Mouse (Mus musculus) midbrain, embryonic 15.5 days (tissue): ENCODE data around the gene Smyd1. TPM values are rescaled to one million over a fixed set of nuclear protein-coding genes. Genes with fewer than 3 reads are reported as not detected.

Experiments
- ATAC-seq: fragments of 200-750 bp; cut with Nextera tagmentation; replicated peaks from 2 replicates; pipeline ENCODE4 v1.8.0; 2017; ENCODE audit warnings: moderate TSS enrichment
- H3K27ac ChIP-seq: fragments of 300-500 bp; sonication (generic); 2 replicates; pipeline ENCODE4 v1.5.1; 2015; ENCODE audit warnings: mild to moderate bottlenecking, inconsistent platforms
- H3K27me3 ChIP-seq: fragments of 300-500 bp; sonication (generic); replicated peaks from 2 replicates; pipeline ENCODE4 v1.6.1; 2015; ENCODE audit warnings: inconsistent platforms
- H3K36me3 ChIP-seq: fragments of 300-500 bp; sonication (generic); replicated peaks from 2 replicates; pipeline ENCODE4 v1.6.1; 2015; ENCODE audit warnings: inconsistent platforms
- H3K4me1 ChIP-seq: fragments of 300-500 bp; sonication (generic); 2 replicates; pipeline ENCODE4 v1.6.1; 2015; ENCODE audit warnings: inconsistent platforms
- H3K4me2 ChIP-seq: fragments of 300-500 bp; sonication (generic); 2 replicates; pipeline ENCODE4 v1.6.1; 2015; ENCODE audit warnings: inconsistent platforms, mild to moderate bottlenecking, moderate library complexity
- H3K4me3 ChIP-seq: fragments of 300-500 bp; sonication (generic); 2 replicates; pipeline ENCODE4 v1.5.1; 2015; ENCODE audit warnings: mild to moderate bottlenecking, inconsistent platforms
- H3K9ac ChIP-seq: fragments of 300-500 bp; sonication (generic); 2 replicates; pipeline ENCODE4 v1.6.1; 2015; ENCODE audit warnings: mild to moderate bottlenecking, inconsistent platforms
- H3K9me3 ChIP-seq: fragments of 300-500 bp; sonication (generic); 2 replicates; pipeline ENCODE4 v1.6.1; 2016; ENCODE audit warnings: inconsistent platforms
- WGBS: fragments of 180-500 bp; shearing (Covaris S2); methylation state at CpG from one replicate; pipeline ENCODE4 v1.1.7; 2015; ENCODE audit warnings: mixed read lengths; 5-methylcytosine and 5-hydroxymethylcytosine counted together
- polyA plus RNA-seq: library from polyadenylated mRNA; unstranded; fragments of >200 nt; fragmentation: Nextera tagmentation; extraction: Ambion mirVana; gene quantifications from 2 replicates; pipeline ENCODE4 v1.2.1, GENCODE M21; 2015

The Smyd1 gene
- 0.15 and 0.74 TPM in 2 replicates for polyA plus RNA-seq

DNA sequence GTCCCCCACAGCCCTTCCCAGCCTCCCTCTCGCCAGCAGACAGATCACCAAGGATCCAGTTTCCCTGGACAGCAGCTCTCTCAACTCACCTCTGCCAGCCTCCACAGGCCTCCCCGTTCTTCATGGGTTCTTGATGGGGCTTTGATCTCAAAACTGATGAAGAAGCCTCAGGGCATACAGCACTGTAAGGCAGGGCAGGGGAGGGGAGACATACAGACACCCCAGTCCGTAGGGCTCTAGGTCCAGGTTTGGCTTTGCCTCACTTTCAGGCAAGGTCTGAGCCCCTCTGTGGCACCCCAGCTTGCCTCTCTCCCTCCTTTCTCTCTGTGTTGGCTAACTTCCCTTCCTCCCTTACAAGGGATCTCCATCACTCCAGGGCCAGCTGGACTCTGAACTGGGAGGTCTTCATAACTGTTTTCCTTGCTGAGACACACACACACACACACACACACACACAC, at the start of gene Smyd1:
Smyd1 (minus strand) TSS at position 408 of the 458 bp plus-strand sequence.
- Histone ChIP-seq H3K4me2 (no peak within 1 kb of the TSS), H3K4me1 (no peaks in the 10 kb centered on the region), H3K36me3 (no peaks in the 10 kb centered on the region), H3K27ac (no peak within 1 kb of the TSS), H3K9ac (no peak within 1 kb of the TSS), H3K27me3 (no peaks in the 10 kb centered on the region), H3K4me3 (no peak within 1 kb of the TSS), H3K9me3 (no peaks in the 10 kb centered on the region; the same call in 1 of the 2 replicates)
- ATAC-seq: no peak
- 77% methylated on average over 3 of the region's 3 CpGs for WGBS

DNA sequence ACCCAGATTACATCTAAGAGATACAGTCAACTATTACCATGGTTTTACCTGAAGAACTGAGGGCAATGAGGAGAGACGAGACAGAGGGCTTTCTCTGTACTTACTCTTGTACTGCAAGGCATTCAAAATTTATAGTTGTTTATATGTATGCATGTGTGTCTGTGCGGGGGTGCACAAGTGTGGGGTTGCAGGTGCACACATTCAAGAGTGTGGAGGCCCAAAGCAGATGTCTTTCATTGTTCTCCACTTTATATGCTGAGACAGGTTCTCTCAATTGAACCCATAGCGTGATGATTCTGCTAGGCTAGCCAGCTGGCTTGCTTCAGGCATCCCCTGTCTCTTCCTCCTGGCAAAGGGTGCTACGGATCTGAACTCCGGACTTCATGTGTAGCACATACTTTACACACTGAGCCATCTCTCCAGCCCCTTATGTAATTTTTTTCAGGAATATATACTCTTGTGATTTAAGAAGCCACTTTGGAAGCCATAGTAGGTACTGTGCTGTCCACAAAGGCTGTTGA, 49.1 kb upstream of the Smyd1 start:
- Histone ChIP-seq H3K27ac (no peak overlapping the region), H3K36me3 (no peaks in the 10 kb centered on the region), H3K27me3 (no peaks in the 10 kb centered on the region), H3K4me3 (no peak overlapping the region), H3K4me1 (no peaks in the 10 kb centered on the region), H3K4me2 (no peak overlapping the region), H3K9ac (no peak overlapping the region), H3K9me3 (no peaks in the 10 kb centered on the region)
- ATAC-seq: no peak
- 95% methylated on average over 5 of the region's 5 CpGs for WGBS

DNA sequence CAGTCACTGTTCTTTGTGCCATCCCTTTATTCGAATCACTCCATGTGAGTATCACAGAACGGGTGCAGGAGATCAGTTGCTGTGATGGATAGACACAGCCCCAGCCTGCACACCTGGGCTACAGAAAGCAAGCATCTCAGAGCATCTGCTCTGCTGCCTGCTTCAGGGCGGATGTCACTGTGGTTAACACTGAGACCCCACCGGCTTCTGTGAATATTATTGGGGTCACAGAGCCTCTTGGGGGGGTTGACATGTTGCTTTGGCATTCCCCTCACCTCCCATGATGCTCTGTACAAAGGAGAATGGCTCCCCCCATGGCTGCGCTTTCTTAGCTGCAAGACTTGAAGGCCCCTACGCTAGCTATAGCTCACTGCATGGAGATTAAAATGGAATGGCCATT, 47.4 kb upstream of the Smyd1 start:
- H3K4me2 ChIP-seq: no peak overlapping the region
- no peaks in the 10 kb centered on the region for H3K27me3 ChIP-seq
- no peak for ATAC-seq
- no peaks in the 10 kb centered on the region for H3K36me3 ChIP-seq
- 93% methylated on average over 6 of the region's 6 CpGs for WGBS
- H3K9ac ChIP-seq: no peak overlapping the region
- no peak overlapping the region for H3K4me3 ChIP-seq
- no peak overlapping the region for H3K27ac ChIP-seq
- H3K4me1 ChIP-seq: no peaks in the 10 kb centered on the region
- H3K9me3 ChIP-seq: no peaks in the 10 kb centered on the region

DNA sequence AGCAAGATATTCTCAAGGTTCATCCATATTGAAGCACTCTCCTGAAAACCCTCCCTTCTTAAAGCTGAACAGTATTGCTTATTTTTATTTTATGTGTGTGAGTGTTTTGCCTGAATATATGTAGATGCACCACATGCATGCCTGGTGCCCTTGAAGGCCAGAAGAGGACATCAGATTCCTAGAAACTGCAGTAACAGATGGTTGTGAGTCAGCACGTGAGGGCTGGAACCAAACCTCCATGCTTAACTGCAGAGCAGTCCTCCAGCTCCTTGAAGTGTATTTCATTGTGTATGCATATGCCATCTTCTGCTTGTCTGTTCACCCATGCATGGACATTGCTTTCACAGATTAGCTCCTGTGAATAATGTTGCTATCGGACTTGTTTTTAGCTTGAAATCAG, 42.0 kb upstream of the Smyd1 start:
- H3K9me3 ChIP-seq: no peaks in the 10 kb centered on the region
- no peak for ATAC-seq
- WGBS: 70% methylated on average over 2 of the region's 2 CpGs

DNA sequence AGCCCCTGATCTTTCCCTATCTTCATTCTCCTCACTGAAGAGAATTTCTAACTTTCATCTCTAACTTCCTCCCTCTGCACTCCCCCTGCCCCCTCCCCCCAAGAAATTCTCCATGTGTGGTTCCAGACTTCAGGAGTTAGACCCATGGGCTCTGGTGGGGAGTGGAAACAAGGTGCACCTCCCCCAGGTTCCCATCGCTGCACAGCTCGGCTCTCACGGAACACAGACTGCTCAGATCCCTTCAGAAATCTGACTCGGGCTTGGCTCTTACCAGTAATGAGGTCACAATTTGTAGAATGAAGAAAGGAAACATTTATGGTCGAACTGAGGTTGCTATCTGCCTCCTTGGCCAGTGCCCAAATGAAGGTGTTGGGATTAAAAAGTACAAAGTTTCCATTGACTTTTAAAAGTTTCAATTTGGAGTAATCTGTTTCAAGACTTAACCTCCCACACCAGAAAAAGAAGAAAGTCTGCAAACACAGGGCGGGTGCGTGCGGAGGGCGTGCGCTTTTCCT, 39.2 kb upstream of the Smyd1 start:
- WGBS: 89% methylated on average over 10 of the region's 10 CpGs
- Histone ChIP-seq H3K9me3 (no peaks in the 10 kb centered on the region), H3K4me3 (no peak overlapping the region), H3K9ac (no peak overlapping the region), H3K27ac (no peak overlapping the region), H3K27me3 (no peaks in the 10 kb centered on the region), H3K4me2 (no peak overlapping the region), H3K4me1 (no peaks in the 10 kb centered on the region), H3K36me3 (no peaks in the 10 kb centered on the region)
- no peak for ATAC-seq

More for the DNA sequence above, 42.0 kb upstream of the Smyd1 start:
- no peaks in the 10 kb centered on the region for H3K27me3 ChIP-seq
- H3K4me1 ChIP-seq: no peaks in the 10 kb centered on the region
- H3K36me3 ChIP-seq: no peaks in the 10 kb centered on the region
- H3K4me2 ChIP-seq: no peak overlapping the region
- H3K4me3 ChIP-seq: no peak overlapping the region
- no peak overlapping the region for H3K27ac ChIP-seq
- no peak overlapping the region for H3K9ac ChIP-seq

DNA sequence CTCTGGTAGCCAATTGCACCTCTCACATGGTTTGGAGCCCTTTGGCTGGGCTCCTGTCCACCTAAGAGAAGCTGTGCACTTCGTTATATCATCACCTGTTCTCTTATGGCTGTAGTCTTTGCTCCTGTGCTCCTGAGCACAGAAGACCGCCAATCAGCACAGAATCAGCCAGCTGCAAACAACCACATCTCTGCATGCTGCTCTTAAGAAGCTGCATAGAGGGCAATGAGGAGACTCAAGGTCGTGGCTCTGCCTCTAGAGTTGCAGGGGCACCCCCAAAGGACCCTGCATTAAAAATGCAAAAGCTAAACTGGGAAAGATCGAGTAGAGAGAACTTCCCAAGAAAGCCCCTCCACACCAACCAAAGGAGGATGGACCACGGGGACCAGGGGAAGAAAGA, 38.7 kb upstream of the Smyd1 start:
- no peaks in the 10 kb centered on the region for H3K9me3 ChIP-seq
- H3K27me3 ChIP-seq: no peaks in the 10 kb centered on the region
- no peak overlapping the region for H3K9ac ChIP-seq
- no peaks in the 10 kb centered on the region for H3K4me1 ChIP-seq
- ATAC-seq: no peak
- H3K27ac ChIP-seq: no peak overlapping the region
- no peak overlapping the region for H3K4me3 ChIP-seq
- 62% methylated on average over 5 of the region's 5 CpGs for WGBS
- H3K36me3 ChIP-seq: no peaks in the 10 kb centered on the region
- no peak overlapping the region for H3K4me2 ChIP-seq

DNA sequence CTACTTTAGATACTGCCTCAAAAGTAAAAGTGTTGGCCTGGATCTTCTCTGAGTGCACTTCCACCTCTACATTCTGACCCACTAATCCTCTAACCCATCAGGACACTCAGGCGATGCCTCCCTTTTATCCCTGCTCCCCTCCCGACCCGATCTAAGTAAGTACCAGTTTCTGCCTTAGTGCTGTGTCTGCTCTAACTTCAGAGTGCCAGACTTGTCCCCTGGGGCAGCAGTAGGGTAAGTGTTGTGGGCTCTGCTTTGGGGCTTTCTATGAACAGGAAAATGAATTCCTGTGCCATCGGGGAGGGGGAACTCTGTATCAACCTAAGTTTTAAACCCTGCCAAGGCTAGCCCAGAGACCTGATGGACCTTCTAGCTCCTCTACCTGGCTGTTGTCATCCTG, 38.2 kb upstream of the Smyd1 start:
- H3K27ac ChIP-seq: no peak overlapping the region
- no peaks in the 10 kb centered on the region for H3K4me1 ChIP-seq
- no peaks in the 10 kb centered on the region for H3K9me3 ChIP-seq
- H3K9ac ChIP-seq: no peak overlapping the region
- ATAC-seq: no peak
- no peaks in the 10 kb centered on the region for H3K36me3 ChIP-seq
- no peaks in the 10 kb centered on the region for H3K27me3 ChIP-seq
- WGBS: 84% methylated on average over 4 of the region's 4 CpGs
- H3K4me2 ChIP-seq: no peak overlapping the region
- H3K4me3 ChIP-seq: no peak overlapping the region

DNA sequence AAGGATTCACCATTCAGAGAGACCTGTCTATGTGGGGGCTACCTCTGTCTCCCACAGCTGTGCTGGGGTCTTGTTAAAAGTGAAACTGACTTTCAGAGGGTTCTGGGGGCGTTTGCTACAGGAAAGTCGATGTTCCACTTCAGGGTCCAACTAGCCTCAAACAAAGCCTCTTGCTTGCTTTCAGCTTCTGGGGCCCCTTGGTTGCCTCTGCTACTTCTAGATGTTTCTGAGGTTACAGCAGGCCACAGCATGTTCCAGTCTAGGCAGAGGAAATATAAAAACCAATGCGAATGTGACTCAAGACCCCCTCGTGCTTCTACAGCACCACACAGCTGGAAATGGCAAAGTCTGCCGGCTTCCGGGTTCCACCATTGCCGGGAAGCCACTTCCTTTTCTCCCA, 35.5 kb upstream of the Smyd1 start:
- ATAC-seq: no peak
- 93% methylated on average over 7 of the region's 7 CpGs for WGBS
- Histone ChIP-seq H3K4me1 (no peaks in the 10 kb centered on the region), H3K9me3 (no peaks in the 10 kb centered on the region), H3K4me2 (no peak overlapping the region), H3K9ac (no peak overlapping the region), H3K4me3 (no peak overlapping the region), H3K36me3 (no peaks in the 10 kb centered on the region), H3K27me3 (no peaks in the 10 kb centered on the region), H3K27ac (no peak overlapping the region)

DNA sequence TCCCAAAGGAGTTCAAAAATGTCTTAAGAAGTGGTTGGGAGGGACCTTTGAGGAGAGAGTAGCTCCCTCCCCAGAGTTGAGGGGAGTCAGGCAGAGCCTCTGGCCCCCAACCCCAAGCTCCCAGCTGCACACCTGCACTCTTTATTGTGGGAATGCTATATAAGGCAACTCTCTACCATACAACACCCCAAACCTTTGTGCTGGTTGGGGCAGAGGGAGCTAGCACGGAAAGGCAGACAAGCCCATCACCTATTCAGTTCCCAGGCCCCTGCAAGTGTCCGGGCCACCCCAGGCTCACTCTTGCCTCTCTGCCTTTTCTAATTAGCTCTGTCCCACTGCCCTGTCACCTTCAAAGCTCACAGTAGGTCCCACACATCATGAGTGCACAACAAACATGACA, 31.7 kb upstream of the Smyd1 start:
- H3K4me1 ChIP-seq: no peaks in the 10 kb centered on the region
- H3K9me3 ChIP-seq: no peaks in the 10 kb centered on the region
- no peak for ATAC-seq
- H3K9ac ChIP-seq: no peak overlapping the region
- H3K4me3 ChIP-seq: no peak overlapping the region
- 76% methylated on average over 2 of the region's 2 CpGs for WGBS
- no peaks in the 10 kb centered on the region for H3K27me3 ChIP-seq
- H3K36me3 ChIP-seq: no peaks in the 10 kb centered on the region
- no peak overlapping the region for H3K27ac ChIP-seq
- H3K4me2 ChIP-seq: no peak overlapping the region

DNA sequence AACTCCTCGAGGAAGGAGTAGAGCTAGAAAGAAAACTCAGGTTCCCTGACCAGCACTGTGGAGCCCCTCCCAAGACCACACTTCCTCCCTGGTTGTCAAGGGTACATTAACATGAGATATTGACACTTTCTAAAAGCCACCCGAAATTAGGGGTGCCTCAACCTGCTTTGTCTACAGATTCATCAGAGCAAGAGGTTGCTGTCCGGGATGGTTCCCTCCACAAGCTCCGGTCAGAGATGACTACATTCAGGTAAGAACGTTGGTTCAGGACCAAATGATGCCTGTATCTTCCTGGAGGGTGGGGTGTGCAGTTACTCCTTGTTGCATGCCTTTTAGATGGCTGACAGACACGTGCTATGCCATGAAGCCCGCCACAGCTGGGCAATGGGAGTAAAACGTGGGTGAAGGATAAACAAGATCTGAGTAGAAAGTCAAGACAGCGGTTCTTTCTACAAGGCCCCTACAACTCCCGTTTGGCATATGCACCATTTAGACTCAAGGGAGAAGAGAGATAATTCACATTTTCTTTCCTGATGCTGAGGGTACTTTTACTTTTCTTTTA, 30.9 kb upstream of the Smyd1 start:
- Histone ChIP-seq H3K4me2 (no peak overlapping the region), H3K36me3 (no peaks in the 10 kb centered on the region), H3K4me3 (no peak overlapping the region), H3K9me3 (no peaks in the 10 kb centered on the region), H3K4me1 (no peaks in the 10 kb centered on the region), H3K27ac (no peak overlapping the region), H3K27me3 (no peaks in the 10 kb centered on the region), H3K9ac (no peak overlapping the region)
- ATAC-seq: no peak
- 84% methylated on average over 10 of the region's 10 CpGs for WGBS

DNA sequence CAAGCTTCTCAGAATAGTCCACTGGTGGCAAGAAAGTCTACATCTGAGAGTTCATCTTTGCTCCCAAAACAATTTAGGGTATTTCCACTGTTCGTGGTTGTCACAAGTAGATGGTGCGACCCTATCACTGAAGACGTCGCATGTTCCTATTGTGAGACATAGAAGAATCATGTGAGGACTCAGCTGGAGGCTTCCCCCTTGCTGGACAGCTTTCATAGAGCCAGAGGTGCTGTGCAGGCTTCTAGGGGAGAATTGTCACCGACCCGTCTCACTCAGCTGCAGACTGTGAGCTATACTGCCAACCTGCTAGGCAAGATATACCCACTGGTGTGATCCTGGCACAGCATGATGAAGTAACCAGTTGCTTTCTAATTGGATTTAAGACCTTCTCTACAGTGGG, 30.2 kb upstream of the Smyd1 start:
- no peaks in the 10 kb centered on the region for H3K36me3 ChIP-seq

DNA sequence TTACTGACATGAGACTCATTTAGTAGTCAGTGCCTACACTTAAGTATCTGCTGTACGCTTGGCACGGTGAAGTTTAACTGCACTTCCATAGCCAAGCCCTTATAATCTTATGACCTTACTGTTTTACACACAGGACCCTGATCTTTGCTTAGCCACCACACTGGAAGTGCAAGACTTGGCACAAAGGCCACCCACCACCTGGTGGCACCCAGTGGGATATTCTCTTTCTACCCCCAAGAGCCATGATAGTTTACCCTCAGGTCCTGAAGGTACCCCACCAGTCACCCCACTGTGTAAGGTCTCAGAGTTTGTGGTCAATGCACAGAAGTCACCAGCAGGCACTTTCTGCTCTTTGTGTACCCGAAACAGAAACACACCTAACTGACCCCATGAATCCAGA, 29.2 kb upstream of the Smyd1 start:
- H3K27ac ChIP-seq: no peak overlapping the region

More for the DNA sequence above, 30.2 kb upstream of the Smyd1 start:
- Histone ChIP-seq H3K4me3 (no peak overlapping the region), H3K4me2 (no peak overlapping the region), H3K4me1 (no peaks in the 10 kb centered on the region), H3K9me3 (no peaks in the 10 kb centered on the region), H3K9ac (no peak overlapping the region), H3K27ac (no peak overlapping the region), H3K27me3 (no peaks in the 10 kb centered on the region)
- no peak for ATAC-seq
- 89% methylated on average over 6 of the region's 6 CpGs for WGBS

DNA sequence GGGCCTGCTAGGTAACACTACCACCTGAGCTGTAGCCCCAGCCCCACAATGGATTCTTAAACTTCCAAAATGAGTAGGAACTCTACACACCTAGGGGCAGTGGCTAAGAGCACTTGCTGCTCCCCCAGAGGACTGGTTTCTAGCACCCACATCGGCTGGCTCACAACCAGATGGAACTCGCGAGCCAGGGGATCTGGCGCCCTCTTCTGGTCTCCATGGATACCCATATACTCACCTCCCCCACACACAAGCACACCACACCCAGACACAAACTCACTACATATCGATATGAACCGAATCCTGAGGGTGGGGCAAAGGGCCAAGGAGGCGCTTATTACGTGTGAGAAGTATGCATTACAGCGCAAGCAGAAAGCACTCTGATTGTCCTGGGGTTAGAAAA, 26.0 kb upstream of the Smyd1 start:
- Histone ChIP-seq H3K27me3 (no peaks in the 10 kb centered on the region), H3K9me3 (no peaks in the 10 kb centered on the region), H3K4me1 (no peaks in the 10 kb centered on the region), H3K36me3 (no peaks in the 10 kb centered on the region), H3K27ac (no peak overlapping the region), H3K4me3 (no peak overlapping the region), H3K9ac (no peak overlapping the region), H3K4me2 (no peak overlapping the region)
- WGBS: 97% methylated on average over 9 of the region's 9 CpGs
- ATAC-seq: no peak

More for the DNA sequence above, 29.2 kb upstream of the Smyd1 start:
- H3K36me3 ChIP-seq: no peaks in the 10 kb centered on the region
- H3K4me3 ChIP-seq: no peak overlapping the region
- no peaks in the 10 kb centered on the region for H3K9me3 ChIP-seq
- WGBS: 94% methylated on average over 3 of the region's 3 CpGs
- no peak overlapping the region for H3K9ac ChIP-seq
- no peak overlapping the region for H3K4me2 ChIP-seq
- no peaks in the 10 kb centered on the region for H3K27me3 ChIP-seq
- ATAC-seq: no peak
- no peaks in the 10 kb centered on the region for H3K4me1 ChIP-seq
